Mouse (Mus musculus): Measurements from ENCODE around the gene Slc8a3. TPM values are rescaled to one million over a fixed set of nuclear protein-coding genes. Genes with fewer than 3 reads are reported as not detected.

Slc8a3 gene
- polyA plus RNA-seq, 1 experiment from 2014 or later: 0.91 TPM

DNA sequence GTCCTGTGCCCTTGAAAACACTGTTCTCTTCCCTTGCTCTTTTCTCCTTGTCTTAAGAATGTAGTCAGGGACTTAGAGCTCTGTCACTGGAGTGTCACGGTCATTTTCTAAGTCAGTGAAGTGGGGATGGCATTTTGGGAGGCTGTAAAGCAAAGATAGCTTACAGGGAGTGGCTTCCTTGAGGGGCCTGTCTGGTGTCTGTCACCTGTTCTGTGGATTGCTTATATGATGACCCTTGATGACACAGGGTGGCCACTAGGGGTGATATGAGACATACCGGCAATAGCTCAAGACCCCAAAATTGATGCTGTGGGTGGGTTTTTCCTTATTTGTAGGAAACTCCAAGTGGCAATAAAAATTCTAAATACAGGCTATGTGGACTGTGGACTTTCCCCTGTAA, 164.5 kb downstream of the Slc8a3 start:
- H3K27ac ChIP-seq (replicated peaks): no peak overlapping the region

GRCm38 (mm10) chr12:81168031-81168430, 164.9 kb downstream of the Slc8a3 start:
- H3K4me3 ChIP-seq: no peak overlapping the region
- peaks cover 12% of the 10 kb centered on the region for H3K4me1 ChIP-seq
- peaks cover 49% of the 10 kb centered on the region for H3K36me3 ChIP-seq (replicated peaks)
- no peaks in the 10 kb centered on the region for H3K27me3 ChIP-seq (replicated peaks; ENCODE audit: low read depth, poor library complexity, severe bottlenecking)
- WGBS: 89% methylated on average over 7 of the region's 7 CpGs
- H3K27ac ChIP-seq (replicated peaks): no peak overlapping the region
- no peak for DNase-seq (ENCODE audit: low spot score)
- H3K9me3 ChIP-seq: no peaks in the 10 kb centered on the region

More for the DNA sequence above, 164.5 kb downstream of the Slc8a3 start:
- H3K4me1 ChIP-seq: peaks cover 12% of the 10 kb centered on the region
- DNase-seq (ENCODE audit: low spot score): no peak
- H3K27me3 ChIP-seq (replicated peaks; ENCODE audit: low read depth, poor library complexity, severe bottlenecking): no peaks in the 10 kb centered on the region
- WGBS: 80% methylated on average over 2 of the region's 2 CpGs
- peaks cover 49% of the 10 kb centered on the region for H3K36me3 ChIP-seq (replicated peaks)
- no peaks in the 10 kb centered on the region for H3K9me3 ChIP-seq
- H3K4me3 ChIP-seq: no peak overlapping the region

DNA sequence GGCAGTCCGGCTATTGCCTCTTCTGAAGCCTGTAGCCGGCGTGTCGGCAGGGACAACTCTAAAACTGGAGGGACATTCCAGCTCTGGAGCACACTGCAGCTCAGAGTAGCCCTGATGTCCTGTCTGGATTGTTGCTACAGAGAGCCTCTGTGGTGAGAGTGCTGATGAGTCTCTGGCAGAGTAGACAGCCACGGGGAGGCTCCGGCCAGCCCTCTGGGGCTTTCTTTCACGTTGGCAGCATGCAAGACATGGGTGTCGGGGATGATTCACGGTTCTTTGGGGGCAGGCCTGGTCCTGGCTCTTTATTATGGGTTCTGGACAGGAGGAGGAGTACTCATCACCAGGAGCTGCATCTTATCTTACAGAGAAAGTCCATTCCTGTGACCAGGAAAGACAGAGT, 165.8 kb downstream of the Slc8a3 start:
- no peak for DNase-seq (ENCODE audit: low spot score)
- WGBS: 84% methylated on average over 9 of the region's 9 CpGs

DNA sequence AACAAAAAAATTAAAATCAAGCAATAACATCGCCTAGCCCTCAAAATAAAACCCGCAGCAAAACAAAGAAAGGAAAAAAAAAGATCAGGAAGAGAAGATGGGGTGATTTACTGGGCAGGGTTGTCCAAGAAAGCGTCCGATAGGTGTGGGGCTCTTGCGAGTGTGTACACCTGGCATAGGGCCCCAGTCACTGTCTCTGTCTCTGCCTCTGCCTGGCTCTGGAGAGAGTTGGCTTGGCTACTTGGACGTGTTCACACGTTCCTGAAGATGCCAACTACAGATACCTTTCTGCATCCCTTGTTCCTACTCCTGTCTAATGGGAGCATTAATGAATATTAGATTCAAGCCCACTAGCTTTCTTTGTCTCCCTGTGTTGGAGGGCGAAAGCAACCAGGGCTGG, 166.4 kb downstream of the Slc8a3 start:
- DNase-seq (ENCODE audit: low spot score): no peak
- Histone ChIP-seq H3K27me3 (replicated peaks; ENCODE audit: low read depth, poor library complexity, severe bottlenecking) (no peaks in the 10 kb centered on the region), H3K9me3 (no peaks in the 10 kb centered on the region), H3K27ac (replicated peaks) (peak overlapping the region; percentile 57; the same call in 1 of the 2 replicates), H3K36me3 (replicated peaks) (peaks cover 38% of the 10 kb centered on the region), H3K4me1 (peaks cover 12% of the 10 kb centered on the region), H3K4me3 (no peak overlapping the region)
- 94% methylated on average over 8 of the region's 8 CpGs for WGBS

More for the DNA sequence above, 165.8 kb downstream of the Slc8a3 start:
- peaks cover 43% of the 10 kb centered on the region for H3K36me3 ChIP-seq (replicated peaks)
- H3K9me3 ChIP-seq: no peaks in the 10 kb centered on the region
- peak overlapping the region; percentile 35; the same call in 1 of the 2 replicates for H3K27ac ChIP-seq (replicated peaks)
- no peaks in the 10 kb centered on the region for H3K27me3 ChIP-seq (replicated peaks; ENCODE audit: low read depth, poor library complexity, severe bottlenecking)
- H3K4me3 ChIP-seq: no peak overlapping the region
- peaks cover 12% of the 10 kb centered on the region for H3K4me1 ChIP-seq

DNA sequence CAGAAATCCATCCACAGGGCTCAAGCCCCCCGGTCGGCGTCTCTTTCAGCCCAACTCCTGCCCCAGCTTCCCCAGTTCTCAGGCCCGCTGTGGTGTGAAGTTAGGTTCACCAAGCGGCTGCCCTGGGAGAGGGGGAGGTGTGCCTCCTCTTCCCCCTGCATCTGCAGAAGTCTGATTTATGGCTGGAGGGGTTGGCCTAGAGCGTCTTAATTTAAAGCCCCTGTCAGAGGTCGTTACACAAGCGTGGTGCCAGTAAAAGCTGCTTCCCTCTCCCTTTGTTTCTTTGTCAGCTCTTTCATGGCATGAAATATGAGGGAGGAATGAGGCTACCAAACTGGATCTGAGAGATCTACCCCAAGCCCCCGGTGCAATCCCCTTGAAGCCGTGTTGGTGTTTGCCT, 166.9 kb downstream of the Slc8a3 start:
- peak; percentile 16 for DNase-seq (ENCODE audit: low spot score)
- no peak overlapping the region for H3K4me3 ChIP-seq

GRCm38 (mm10) chr12:81163566-81163965, 169.4 kb downstream of the Slc8a3 start:
- no peak overlapping the region for H3K4me3 ChIP-seq
- peaks cover 23% of the 10 kb centered on the region for H3K36me3 ChIP-seq (replicated peaks)
- H3K27ac ChIP-seq (replicated peaks): no peak overlapping the region
- no peak for DNase-seq (ENCODE audit: low spot score)
- H3K9me3 ChIP-seq: no peaks in the 10 kb centered on the region
- H3K27me3 ChIP-seq (replicated peaks; ENCODE audit: low read depth, poor library complexity, severe bottlenecking): no peaks in the 10 kb centered on the region
- 89% methylated on average over 3 of the region's 3 CpGs for WGBS
- peaks cover 12% of the 10 kb centered on the region for H3K4me1 ChIP-seq

More for the DNA sequence above, 166.9 kb downstream of the Slc8a3 start:
- Histone ChIP-seq H3K27me3 (replicated peaks; ENCODE audit: low read depth, poor library complexity, severe bottlenecking) (no peaks in the 10 kb centered on the region), H3K36me3 (replicated peaks) (peaks cover 34% of the 10 kb centered on the region), H3K4me1 (peaks cover 12% of the 10 kb centered on the region), H3K27ac (replicated peaks) (peak overlapping the region; percentile 57; the same call in 1 of the 2 replicates), H3K9me3 (no peaks in the 10 kb centered on the region)
- 44% methylated on average over 10 of the region's 10 CpGs for WGBS

DNA sequence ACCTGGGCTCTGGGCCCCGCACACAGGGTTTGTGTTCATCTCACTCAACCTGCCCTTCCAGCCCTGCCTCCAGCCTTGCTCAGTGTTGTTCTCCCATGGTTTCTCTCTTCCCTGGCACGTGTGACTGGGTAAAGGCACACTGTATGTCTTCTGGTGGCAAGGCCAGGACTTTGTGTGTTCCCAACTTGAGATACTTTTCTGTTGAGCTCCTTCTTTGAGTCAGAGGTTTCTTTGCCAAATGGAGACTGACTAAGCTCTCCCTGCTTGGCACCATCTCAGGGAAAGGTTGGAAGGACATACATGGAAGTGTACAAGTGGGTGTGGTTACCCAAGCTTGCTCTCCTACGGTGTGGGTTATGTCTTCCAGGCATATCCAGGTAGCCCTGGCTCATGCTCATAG, 169.8 kb downstream of the Slc8a3 start:
- Histone ChIP-seq H3K36me3 (replicated peaks) (peaks cover 24% of the 10 kb centered on the region), H3K27me3 (replicated peaks; ENCODE audit: low read depth, poor library complexity, severe bottlenecking) (no peaks in the 10 kb centered on the region), H3K4me3 (no peak overlapping the region), H3K4me1 (peaks cover 12% of the 10 kb centered on the region), H3K27ac (replicated peaks) (no peak overlapping the region), H3K9me3 (no peaks in the 10 kb centered on the region)
- no peak for DNase-seq (ENCODE audit: low spot score)
- WGBS: 76% methylated on average over 3 of the region's 3 CpGs

DNA sequence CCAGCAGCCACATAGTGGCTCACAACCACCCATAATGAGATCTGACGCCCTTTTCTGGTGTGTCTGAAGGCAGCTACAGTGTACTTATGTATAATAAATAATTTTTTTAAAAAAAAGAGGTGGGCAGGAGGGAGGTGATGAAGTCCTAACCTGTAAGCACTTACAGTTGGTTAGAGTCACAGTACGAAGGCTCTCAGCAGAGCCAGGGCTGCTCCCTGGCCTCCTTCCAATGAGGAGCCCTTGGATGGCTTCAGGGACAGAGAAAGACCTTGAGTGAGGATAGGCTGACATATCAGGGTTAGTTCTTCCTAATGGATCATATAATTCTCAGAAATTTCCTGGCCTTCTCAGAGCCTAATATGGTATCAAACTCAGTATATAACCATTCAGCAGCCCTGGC, 171.7 kb downstream of the Slc8a3 start:
- no peaks in the 10 kb centered on the region for H3K27me3 ChIP-seq (replicated peaks; ENCODE audit: low read depth, poor library complexity, severe bottlenecking)
- peaks cover 8% of the 10 kb centered on the region for H3K4me1 ChIP-seq
- H3K36me3 ChIP-seq (replicated peaks): peaks cover 15% of the 10 kb centered on the region
- no peak overlapping the region for H3K4me3 ChIP-seq
- WGBS: 86% methylated on average over 2 of the region's 2 CpGs
- no peak for DNase-seq (ENCODE audit: low spot score)
- no peaks in the 10 kb centered on the region for H3K9me3 ChIP-seq
- no peak overlapping the region for H3K27ac ChIP-seq (replicated peaks)

DNA sequence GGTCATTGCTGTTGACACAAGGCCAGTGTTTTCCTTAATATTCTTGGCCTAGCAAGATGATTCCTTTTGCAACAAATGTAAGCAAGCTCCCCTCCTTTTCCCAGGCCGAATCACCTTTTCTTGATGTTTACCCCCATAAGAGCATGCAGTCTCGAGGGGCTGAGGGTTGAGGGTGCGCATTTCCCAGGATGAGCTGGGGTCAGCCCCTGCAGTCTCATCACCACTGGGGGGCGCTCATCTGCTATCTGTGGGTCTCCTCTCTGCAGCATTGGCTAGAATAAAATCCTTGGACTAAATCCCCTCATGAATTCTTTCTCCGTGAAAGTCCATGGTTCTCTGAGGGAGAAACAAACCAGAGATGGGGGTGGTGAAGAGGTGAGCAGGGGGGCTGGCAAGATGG, 172.1 kb downstream of the Slc8a3 start:
- H3K27ac ChIP-seq (replicated peaks): no peak overlapping the region
- 69% methylated on average over 5 of the region's 5 CpGs for WGBS
- H3K9me3 ChIP-seq: no peaks in the 10 kb centered on the region
- peaks cover 3% of the 10 kb centered on the region for H3K4me1 ChIP-seq
- no peaks in the 10 kb centered on the region for H3K27me3 ChIP-seq (replicated peaks; ENCODE audit: low read depth, poor library complexity, severe bottlenecking)
- H3K36me3 ChIP-seq (replicated peaks): peaks cover 13% of the 10 kb centered on the region
- peak; percentile 35 for DNase-seq (ENCODE audit: low spot score)
- H3K4me3 ChIP-seq: no peak overlapping the region

GRCm38 (mm10) chr12:81160425-81160824, 172.6 kb downstream of the Slc8a3 start:
- 83% methylated on average over 3 of the region's 3 CpGs for WGBS
- Histone ChIP-seq H3K9me3 (no peaks in the 10 kb centered on the region), H3K27ac (replicated peaks) (no peak overlapping the region), H3K4me1 (no peaks in the 10 kb centered on the region), H3K27me3 (replicated peaks; ENCODE audit: low read depth, poor library complexity, severe bottlenecking) (no peaks in the 10 kb centered on the region), H3K4me3 (no peak overlapping the region), H3K36me3 (replicated peaks) (peaks cover 13% of the 10 kb centered on the region)
- no peak for DNase-seq (ENCODE audit: low spot score)

GRCm38 (mm10) chr12:81159947-81160346, 173.0 kb downstream of the Slc8a3 start:
- no peaks in the 10 kb centered on the region for H3K9me3 ChIP-seq
- H3K36me3 ChIP-seq (replicated peaks): peaks cover 18% of the 10 kb centered on the region
- no peaks in the 10 kb centered on the region for H3K27me3 ChIP-seq (replicated peaks; ENCODE audit: low read depth, poor library complexity, severe bottlenecking)
- no peak for DNase-seq (ENCODE audit: low spot score)
- H3K4me3 ChIP-seq: no peak overlapping the region
- H3K27ac ChIP-seq (replicated peaks): no peak overlapping the region
- 92% methylated on average over 2 of the region's 2 CpGs for WGBS
- no peaks in the 10 kb centered on the region for H3K4me1 ChIP-seq

DNA sequence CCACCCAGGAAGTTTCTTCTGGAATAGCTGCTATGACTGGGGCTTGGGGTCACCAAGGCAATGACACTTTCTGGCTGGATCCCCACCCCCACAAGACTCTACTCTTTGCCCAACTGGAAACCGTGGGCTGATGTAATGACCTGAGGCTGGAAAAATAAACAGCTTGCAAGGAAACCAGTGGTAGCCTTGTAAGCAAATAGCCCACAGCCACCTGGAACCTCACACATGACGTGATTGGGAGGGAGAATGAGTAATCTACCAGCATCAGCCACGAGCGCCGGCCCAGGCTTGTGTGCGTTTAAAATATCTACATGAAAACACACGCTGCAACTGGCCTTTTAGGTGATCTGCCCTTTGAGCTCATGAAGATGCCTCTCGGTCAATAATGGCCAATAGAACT, 176.1 kb downstream of the Slc8a3 start:
- Histone ChIP-seq H3K4me1 (no peaks in the 10 kb centered on the region), H3K4me3 (no peak overlapping the region), H3K36me3 (replicated peaks) (peaks cover 33% of the 10 kb centered on the region), H3K9me3 (no peaks in the 10 kb centered on the region), H3K27me3 (replicated peaks; ENCODE audit: low read depth, poor library complexity, severe bottlenecking) (0 out of 2 replicates have a peak, but pooled peaks cover 4% of the 10 kb centered on the region), H3K27ac (replicated peaks) (no peak overlapping the region)
- no peak for DNase-seq (ENCODE audit: low spot score)
- 84% methylated on average over 8 of the region's 8 CpGs for WGBS

GRCm38 (mm10) chr12:81155675-81156074, 177.3 kb downstream of the Slc8a3 start:
- H3K27me3 ChIP-seq (replicated peaks; ENCODE audit: low read depth, poor library complexity, severe bottlenecking): 0 out of 2 replicates have a peak, but pooled peaks cover 4% of the 10 kb centered on the region
- H3K36me3 ChIP-seq (replicated peaks): peaks cover 39% of the 10 kb centered on the region
- H3K27ac ChIP-seq (replicated peaks): no peak overlapping the region
- no peak for DNase-seq (ENCODE audit: low spot score)
- no peaks in the 10 kb centered on the region for H3K9me3 ChIP-seq
- H3K4me1 ChIP-seq: no peaks in the 10 kb centered on the region
- WGBS: 90% methylated on average over 6 of the region's 6 CpGs
- H3K4me3 ChIP-seq: no peak overlapping the region

Measured in embryonic facial prominence, embryonic 10.5 days (tissue).